Comparison of ENCODE assay signal across 12 mouse cellular contexts in genomic region chr7:36198091-36198700, GRCm38 (mm10).
"Had no signal": no experiment of that assay in that cellular context is flagged by ENCODE, and none has a peak within 500 bp of the region (broad histone marks: within the 10 kb centered on the region; RNA-seq: fewer than 3 reads in every experiment).

No protein-coding gene starts in this region.

- ATAC-seq: liver, postnatal 0 days; midbrain, embryonic 13.5 days had no signal

- H3K9ac ChIP-seq: limb, embryonic 12.5 days; liver, embryonic 13.5 days; liver, postnatal 0 days; midbrain, embryonic 13.5 days; neural tube, embryonic 15.5 days had no signal

- H3K4me1 ChIP-seq: limb, embryonic 12.5 days; liver, embryonic 13.5 days; midbrain, embryonic 13.5 days had no signal

- H3K4me2 ChIP-seq: limb, embryonic 12.5 days; liver, embryonic 13.5 days; midbrain, embryonic 13.5 days; neural tube, embryonic 15.5 days had no signal

- H3K27ac ChIP-seq: limb, embryonic 12.5 days; liver, embryonic 13.5 days; midbrain, embryonic 13.5 days; neural tube, embryonic 15.5 days had no signal

- H3K27me3 ChIP-seq: liver, embryonic 13.5 days; midbrain, embryonic 13.5 days; neural tube, embryonic 15.5 days had no signal

- DNase-seq: kidney, postnatal 10 days; kidney, postnatal 4 days; liver; liver, embryonic 13.5 days; liver, postnatal 0 days; right cerebral cortex, adult 18-20 months; right cerebral cortex, postnatal 25 days; thymus, postnatal 4 days had no signal

- H3K9me3 ChIP-seq: liver, embryonic 13.5 days; midbrain, embryonic 13.5 days; neural tube, embryonic 15.5 days had no signal

- H3K36me3 ChIP-seq: limb, embryonic 12.5 days; liver, embryonic 13.5 days; midbrain, embryonic 13.5 days; neural tube, embryonic 15.5 days had no signal

- H3K4me3 ChIP-seq: limb, embryonic 12.5 days; liver, embryonic 13.5 days; midbrain, embryonic 13.5 days; myocyte; neural tube, embryonic 15.5 days had no signal
